Mouse (Mus musculus) CD4-positive, CD25-positive, alpha-beta regulatory T cell, adult 2 months (primary cell): Measurements from ENCODE around the gene Sept6.
A peak's percentile ranks its signal among the peaks of the same experiment; 100 is the strongest.

Experiments
- DNase-seq: peaks from one replicate; pipeline ENCODE4 v3.0.0-alpha.2; 2012; ENCODE audit warnings: low read depth, low spot score

The Sept6 gene

DNA sequence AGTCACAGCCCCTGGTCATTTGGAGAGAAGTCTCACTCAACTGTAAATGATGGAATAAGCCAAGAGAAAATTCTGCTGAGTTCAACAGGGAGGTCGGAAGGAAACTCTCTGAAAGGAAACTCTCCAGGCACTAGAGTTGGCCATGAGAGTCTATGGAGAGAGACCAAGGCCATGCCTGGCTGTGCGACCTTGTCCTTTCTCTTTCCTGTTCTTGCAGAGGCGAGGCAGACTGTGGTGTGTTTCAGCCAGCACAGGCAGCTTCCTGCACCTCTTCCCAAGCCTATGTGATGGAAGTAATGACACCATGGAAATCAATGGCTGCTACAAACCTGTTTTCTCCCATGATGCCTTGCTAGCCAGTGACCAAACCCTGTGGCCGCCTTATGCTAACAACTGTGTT lies 20.4 kb downstream of the Sept6 start:
- DNase-seq, result no peak

DNA sequence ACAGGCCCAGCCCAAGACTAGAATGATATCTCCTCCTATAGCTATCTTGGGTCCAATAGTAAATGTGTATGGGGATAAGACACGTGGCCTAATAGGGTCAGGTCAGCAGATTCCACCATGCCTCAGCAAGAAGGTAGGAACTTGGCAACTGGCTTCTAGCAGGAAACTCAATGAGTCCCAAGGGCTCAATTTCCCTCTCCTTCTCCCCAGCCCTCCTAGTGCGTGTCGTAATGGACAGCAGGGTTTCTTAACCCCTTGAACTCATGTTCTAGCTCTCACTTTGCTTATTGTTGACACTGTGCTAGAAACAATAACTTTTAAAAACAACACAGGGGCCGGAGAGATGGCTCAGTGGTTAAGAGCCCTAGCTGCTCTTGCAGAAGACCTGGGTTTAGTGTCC lies 22.1 kb downstream of the Sept6 start:
- DNase-seq, result no peak

DNA sequence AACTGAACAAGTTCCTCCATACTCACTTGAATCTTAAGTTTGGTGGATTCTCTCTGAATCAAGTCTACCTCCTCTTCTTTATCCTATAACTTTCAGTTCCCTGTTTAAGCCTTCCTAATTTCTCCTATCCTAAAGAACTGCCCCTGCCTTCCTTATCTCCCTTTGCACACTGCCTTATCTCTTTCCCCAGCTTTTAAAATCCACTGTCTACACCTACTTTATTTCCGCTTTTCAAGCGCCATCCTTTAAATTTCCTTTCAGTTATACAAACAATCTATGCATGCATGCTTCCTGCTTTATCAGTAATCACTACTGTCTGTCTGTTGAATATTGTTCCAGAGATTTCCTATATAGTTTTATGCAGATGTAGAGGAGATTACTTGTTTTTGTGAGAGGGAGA lies 34.9 kb downstream of the Sept6 start:
- no peak for DNase-seq

DNA sequence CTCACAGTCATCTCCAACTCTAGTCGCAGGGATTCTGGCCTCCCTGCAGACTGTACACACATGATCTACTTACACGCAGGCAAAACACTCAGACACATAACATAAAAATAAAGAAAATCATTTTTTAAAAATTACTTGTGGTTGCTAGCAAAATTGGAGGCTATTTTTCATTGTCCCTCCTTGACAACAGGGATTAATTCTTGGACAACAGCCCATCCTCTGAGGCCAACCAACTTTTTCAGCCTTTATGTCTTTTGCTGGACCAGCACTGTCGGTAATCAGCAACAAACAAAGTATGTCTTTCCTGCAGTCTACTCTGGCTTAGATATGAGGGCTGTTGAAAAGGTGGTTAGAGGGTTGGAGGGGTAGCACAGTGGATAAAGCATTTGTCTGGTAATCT lies 50.5 kb downstream of the Sept6 start:
- DNase-seq, result no peak

DNA sequence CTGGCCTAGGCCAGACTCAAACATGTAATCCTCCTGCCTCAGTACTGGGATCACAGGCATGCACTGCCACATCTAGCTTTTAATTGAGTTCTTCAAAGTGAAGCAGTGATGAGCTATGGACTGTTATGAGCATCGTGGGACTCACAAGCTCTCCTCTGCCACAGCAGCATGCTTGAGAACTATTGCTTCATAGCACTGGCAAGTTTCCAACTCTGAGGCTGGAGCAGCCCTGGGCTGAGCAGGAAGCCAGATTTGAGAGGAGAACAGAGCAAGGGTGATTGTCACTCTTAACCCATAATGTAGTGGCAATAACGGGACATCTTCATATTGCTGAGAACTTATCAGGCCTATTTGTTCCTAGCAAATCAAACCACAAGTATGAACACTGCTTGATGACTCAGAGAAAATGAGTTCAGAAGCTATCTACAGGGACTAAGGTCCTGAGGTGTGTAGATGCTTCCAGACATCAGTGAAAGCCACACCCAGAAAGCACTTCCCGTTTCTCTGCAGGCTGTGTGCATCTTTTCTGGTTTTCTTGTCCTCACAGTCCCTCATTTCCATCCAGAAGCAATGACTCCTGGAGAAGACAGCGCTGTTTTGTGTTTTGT lies 51.7 kb downstream of the Sept6 start:
- DNase-seq, result peak; percentile 9

DNA sequence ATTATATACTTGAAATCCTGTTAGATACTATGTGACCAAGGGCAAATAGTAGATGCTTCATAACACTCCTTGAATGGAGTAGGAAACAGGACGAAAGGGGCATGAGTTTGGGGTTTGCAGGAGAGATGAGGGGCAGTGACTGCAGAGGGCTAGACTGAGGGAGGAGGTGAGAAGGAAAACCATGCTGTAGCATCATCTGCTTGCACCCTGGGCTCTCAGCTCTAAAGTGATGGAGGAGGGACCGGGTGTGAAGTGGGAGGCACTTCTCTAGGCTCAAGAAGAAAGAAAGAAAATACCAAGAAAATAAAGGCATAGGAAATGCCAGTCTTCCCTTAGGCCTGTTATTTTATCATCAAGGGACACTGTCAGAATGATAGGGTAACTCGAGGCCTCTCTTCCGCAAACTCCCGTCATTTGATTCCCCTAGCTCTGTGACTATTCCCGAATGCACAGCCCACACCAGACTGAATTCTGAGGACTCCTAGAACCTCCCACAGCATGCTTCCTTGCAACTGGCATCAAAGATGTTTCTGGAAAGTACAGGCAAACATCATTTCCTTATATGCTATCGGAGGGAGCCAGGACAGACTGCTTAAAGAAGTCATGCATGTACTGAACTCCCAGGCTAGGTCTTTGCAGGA lies 56.1 kb downstream of the Sept6 start:
- DNase-seq, result no peak

DNA sequence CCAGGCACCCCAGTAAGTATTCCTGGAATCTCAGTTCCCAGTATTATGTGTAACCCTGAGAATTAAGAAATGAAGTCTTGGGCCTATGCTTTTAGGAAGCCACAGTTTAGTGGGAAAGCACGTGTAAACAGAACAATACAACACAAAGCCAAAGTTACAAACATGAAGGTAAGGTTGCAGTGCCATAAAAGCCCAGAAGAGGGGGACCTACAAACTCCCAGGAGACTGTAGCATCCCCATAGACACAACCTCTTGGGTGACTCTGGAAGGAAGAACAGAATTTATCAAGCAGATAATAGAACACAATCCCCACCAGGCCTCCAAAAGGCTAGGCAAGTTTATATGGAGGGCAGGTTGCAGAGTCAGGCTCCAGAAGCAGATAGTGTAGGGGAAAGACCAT lies 61.0 kb downstream of the Sept6 start:
- DNase-seq, result peak; percentile 47

DNA sequence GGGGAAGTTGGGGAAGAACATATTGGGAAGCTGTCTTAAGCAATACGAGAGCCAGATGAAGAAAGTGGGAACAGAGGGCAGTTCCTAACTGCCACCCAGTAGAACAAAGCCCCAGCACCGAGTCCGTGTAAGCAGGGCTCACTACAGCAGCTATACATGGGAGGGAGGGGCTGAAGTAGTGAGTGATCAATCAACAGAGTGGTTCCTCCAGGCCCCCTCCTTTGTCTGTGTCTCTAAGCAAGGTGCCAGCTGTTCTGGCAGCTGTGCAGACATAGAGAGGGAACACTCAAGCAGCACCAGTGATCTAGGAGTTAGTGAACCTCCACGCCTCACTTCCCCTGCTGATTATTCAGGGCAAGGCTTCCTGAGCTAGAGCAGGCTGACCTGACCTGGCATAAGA lies 61.9 kb downstream of the Sept6 start:
- no peak for DNase-seq

DNA sequence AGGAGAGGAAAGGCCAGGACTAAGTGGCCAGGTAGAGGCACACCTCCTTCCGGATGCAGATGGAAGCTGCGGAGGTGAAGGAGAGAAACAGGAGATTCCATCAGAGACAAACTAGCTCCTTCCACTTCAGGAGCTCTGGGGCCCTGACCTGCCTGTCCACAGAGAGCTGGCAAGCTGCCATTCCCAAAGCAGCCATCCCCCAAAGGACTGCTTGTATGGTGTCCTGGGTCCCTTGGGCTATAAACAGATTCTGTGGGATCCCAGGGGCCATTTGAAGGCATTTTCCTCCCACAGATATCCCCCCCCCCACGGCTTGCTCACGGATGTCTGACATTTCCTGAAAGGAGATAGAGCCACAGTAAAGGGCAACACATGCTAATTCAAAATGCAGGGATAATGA lies 62.8 kb downstream of the Sept6 start:
- no peak for DNase-seq

DNA sequence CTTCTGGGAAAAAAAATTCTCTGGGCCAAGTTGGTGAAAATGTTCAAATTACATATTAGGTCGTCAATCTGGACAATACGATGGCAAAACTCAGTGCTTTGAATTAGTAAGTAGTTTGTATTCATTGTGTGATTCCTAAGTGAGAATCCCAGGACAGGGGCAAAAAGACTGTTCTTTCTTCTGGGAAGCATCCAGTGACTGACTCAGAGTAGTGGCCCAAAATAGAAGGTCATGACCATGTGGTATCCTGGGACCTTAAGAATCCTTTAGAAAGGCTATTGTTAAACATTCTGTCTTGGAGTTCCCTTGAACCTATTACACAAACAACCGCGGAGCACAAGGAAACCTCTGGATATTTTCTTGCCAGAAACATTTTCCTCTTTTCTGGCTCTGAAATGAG lies 70.2 kb downstream of the Sept6 start:
- no peak for DNase-seq

DNA sequence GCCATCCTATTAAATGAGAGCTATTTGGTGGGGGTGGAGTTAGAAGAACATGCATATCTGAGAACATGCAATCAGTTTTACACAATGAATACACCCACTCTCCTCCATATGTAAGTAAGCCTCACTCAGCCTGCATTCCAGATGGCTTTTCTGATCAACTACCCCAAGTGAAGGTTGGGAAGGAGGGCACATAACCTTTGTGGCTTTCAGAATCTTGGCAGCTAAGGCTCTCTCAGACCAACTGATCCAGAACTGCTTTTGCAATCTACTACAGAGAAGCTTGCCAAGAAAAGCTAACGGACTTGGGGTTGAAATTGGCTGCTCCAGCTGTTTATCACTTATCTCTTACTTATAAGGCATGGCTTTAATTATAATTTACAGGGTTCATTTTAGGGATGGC lies 73.8 kb downstream of the Sept6 start:
- no peak for DNase-seq

DNA sequence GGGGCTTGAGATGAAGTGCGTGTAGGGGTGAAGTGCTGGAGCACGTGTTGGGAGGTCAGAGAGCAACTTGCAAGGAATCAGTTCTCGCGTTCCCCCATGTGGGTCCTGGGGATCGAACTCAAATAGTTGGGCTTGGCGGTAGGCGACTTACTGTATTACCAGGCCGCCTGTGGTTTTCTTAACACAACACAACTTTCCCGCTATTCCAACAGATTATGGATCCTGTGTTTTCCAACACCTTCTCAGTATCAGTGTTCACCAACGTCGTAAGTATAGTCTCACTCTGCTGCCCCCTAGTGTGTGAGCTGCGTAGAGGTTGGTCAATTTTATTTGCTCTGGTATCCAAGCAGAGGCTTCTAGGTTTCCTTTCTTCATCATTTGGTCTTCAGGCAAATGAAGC lies 80.3 kb downstream of the Sept6 start:
- DNase-seq, result peak; percentile 75

DNA sequence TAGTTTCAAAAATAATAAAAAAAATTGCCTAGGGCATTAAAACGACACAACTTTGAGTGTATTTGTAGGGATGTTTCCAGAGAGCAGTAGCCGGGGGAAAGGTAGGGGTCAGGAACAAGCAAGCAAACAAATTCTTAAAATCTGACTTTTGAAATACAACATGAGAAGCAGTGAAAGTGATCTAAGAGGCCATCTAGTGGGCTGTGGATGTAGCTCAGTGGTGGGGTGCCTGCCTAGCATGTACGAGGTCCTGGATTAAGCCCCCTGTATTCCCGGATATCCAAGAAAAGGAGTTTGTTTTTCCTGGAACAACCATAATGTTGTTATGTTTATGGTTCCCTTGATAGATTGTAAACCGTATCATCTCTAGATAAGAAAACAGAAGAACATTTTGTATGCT lies 85.1 kb downstream of the Sept6 start:
- DNase-seq, result peak; percentile 22

DNA sequence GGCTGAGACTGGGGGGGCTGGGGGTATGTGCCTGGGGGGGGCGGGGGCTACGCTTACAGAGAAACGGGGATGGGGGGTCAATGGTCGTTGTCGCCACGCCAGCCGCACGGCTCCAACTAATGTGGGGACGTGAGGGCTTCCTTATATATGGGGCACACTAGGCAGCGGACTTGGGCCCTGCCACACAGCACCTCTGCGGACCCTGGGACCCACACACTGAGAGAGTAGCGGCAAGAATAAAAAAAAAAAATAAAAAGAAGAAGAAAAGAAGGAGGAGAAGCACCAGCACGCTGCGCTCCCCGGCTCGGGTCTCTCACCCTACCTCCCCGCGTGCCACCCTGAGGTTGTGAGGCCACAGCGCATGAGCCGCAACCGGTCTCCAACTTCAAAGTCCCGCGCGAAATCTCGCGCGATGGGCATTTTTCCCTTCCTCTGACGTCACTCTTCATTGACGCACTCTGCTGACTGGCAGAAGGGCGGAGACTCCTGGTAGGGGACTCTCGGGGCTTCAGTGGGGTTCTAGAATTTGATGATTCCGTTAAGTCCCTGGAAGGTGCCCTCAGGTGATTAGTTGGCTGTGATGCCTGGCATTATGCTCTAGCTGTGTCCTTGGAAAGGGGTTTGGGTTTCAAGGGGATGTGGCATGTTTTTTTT lies 88.4 kb downstream of the Sept6 start:
- DNase-seq, result peak; percentile 95

DNA sequence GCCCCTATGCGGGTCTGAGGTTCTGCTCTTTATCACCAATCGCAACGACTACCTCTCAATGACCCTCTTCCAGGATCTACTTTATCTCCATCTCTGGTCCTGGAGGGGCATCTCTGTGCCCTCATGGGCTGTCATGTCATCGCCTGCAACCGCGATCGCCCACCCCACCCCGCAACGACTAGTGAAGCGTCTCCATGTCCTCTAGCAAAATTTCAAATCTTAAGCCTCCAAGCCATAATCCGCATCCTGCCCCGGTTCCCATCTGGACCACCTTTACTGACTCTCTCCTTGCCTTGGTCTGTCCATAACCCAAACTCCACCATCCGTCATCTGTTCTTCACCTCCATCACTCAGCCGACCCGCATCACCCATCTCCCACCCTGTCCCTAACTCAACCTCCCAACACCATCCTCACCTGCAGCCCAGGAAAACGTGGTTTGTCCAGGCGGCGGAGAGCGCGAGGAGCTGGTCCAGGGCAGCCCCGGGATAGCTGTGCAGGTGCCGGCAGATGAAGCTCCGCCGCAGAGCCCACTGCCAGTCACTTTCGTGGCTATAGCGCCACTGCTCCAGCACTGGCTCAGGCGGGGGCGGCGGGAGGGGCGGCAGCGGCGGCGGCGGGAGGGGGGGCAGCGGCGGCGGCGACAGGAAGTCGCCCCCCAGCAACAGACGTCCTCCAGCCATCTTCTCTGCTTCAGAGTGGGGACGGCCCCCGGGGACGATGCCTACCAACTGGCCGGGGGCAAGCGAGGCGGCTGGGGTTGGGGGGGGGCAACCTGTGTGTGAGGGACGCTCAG lies 89.1 kb downstream of the Sept6 start, which contains the start of gene Nkrf:
Nkrf (minus strand) TSS at position 579 of the 794 bp plus-strand sequence.
- peak; percentile 72 for DNase-seq

DNA sequence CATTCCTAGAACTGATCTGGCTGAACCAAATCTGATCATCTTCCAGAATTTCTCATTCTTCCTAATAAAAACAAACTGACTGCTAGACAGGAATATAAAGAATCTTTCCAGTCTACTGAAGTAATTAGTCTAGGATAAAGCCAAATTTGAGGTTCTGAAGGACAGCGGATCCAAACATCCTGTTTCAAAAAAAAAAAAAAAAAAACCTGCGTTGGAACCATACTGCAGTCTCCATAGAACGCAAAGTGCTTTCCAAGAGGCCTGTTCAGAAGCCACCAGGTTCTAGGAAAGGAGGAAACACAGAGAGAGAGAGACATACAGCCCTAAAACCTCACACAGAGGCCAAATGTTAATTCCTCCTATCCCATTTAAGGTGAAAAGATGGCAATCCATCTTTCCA lies 89.9 kb downstream of the Sept6 start:
- DNase-seq, result no peak

DNA sequence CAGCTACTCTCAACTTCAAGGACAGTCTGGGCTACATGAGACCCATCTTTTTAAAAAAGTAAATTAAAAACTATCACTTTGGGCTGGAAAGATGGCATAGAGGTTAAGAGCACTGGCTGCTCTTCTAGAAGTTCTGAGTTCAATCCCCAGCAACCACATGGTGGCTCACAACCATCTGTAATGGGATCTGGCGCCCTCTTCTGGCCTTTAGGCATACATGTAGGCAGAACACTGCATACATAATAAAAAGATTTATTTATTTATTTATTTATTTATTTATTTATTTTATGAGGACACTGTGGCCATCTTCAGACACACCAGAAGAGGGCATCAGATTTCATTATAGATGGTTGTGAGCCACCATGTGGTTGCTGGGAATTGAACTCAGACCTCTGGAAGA lies 92.7 kb downstream of the Sept6 start:
- peak; percentile 74 for DNase-seq

DNA sequence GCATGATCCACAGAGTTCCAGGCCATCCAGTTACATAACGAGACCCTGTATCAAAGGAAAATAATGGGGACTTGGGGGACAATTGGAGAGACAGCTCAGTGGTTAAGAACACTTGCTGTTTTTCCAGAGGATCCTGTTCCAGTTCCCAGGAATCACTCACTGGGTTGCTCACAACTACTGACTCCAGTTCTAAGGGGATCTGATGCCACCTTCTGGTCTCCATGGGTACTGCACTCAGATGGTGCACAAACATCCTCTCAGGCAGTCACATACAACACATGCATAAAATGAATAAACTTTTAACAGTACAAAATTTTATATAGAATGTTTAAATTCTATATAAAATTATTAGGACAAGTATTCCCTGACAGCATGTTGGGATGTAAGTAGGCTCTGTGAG lies 106.9 kb downstream of the Sept6 start:
- peak; percentile 44 for DNase-seq

DNA sequence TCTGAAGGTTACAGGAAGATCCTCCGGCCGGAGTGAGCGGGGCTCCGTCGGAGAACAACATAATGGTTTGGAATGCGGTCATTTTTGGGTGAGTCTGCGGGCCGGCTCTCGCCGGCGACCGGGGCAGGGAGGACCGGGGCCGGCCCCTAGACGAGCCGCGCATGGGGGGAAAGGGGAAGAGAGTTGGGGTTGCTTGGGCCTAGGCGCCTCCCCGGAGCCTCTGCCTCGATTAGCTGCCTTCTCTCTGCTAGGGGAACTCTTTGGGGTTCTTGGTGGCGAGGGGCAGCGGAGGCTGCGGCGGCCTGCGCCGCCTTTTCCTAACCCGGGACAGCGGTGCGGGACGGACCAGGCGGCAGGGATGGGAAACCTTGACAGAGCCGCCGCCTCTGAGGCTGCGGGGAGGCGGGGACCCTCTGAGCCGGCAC lies 116.9 kb downstream of the Sept6 start:
- DNase-seq, result peak; percentile 29

DNA sequence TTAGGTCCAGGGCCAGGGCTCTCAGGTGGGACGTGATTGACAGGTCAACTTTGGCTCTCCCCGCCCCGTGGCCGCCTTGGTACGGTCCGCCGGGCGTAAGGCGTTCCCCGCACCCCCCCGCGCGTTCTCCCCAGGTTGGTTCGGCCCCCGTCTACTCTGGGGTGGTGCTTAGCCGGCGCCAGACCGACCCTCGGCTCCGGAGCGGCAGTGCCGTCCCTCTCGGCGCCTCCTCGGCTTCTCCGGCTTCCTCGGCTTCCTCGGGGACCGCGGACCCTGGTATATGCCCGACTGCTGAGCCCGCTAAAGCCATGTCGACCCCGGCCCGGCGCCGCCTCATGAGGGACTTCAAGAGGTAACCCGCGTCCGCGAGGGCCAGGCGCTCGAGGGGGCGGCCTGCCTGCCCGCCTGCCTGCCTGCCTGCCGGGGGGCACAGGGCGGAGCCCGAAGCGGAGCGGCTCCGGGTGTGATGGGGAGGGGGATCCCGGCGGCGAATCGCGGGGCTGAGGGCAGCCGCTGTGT lies 117.4 kb downstream of the Sept6 start:
- peak; percentile 91 for DNase-seq

DNA sequence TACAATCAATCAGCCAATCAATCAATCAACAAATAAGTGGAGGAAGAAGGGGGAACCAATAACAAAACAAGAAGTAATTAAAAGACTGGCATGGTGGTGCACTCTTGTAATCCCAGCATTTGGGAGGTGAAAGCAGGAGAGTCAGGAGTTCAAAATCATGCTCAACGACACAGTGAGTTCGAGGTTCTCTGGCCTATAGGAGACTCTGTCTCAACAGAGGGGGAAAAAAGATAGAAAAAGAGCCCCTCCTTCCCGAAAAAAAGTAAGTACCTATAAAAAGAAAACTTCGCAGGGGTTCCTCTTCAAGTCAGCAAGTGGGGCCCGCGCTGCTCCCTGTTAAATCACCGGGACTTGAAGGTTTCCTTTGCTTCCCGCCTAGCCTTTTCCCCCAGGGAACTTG lies 117.8 kb downstream of the Sept6 start, which contains the start of the genes Ube2a and C330007P06Rik:
Ube2a (plus strand) TSS at position 136 of the 400 bp plus-strand sequence.
C330007P06Rik (minus strand) TSS at position 347 of the 400 bp plus-strand sequence.
- no peak for DNase-seq

DNA sequence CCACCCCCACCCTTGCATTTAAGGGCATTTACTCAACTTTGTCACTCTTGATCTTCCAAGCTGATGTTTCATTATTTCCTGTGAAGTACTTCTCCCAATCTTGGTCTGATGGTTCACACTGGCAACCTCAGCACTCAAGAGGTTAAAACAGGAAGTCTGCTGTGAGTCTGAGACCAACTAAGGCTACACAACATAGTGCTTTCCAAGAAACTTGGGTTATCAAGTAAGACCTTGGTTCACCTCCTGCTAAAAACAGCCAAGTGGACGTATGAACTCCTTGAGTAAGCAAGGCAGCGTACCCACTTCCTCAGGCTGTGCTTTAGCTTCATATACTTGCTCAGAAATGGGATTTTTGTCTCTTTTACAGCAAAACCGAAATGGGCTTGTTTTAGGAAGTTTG lies 121.2 kb downstream of the Sept6 start:
- DNase-seq, result no peak
